Comparison of ENCODE assay signal across 12 mouse cellular contexts in genomic region chr19:6299003-6299402, GRCm38 (mm10). TPM values are rescaled to one million over a fixed set of nuclear protein-coding genes. Genes with fewer than 3 reads are reported as not detected.
DNase-seq lines count a peak whose midpoint lies in the region; ATAC-seq and TF ChIP-seq lines count a peak whose summit lies in the region.
"Had no signal": no experiment of that assay in that cellular context is flagged by ENCODE, and none has a peak within 500 bp of the region (broad histone marks: within the 10 kb centered on the region; RNA-seq: fewer than 3 reads in every experiment).

No protein-coding gene starts in this region.

- 0 out of 2 replicates have a peak overlapping the region, but pooled peaks have one; percentile 44 for H3K27ac ChIP-seq in intestine, embryonic 15.5 days
- H3K27ac ChIP-seq in intestine, embryonic 16.5 days (ENCODE audit: low read length): no peak overlapping the region
- peak overlapping the region; percentile 53 for H3K27ac ChIP-seq in spleen, adult 2 months (ENCODE audit: insufficient read depth, low read length)
- H3K27ac ChIP-seq in liver, embryonic 12.5 days: peak overlapping the region; percentile 95
- no peak overlapping the region for H3K27ac ChIP-seq in hindbrain, embryonic 14.5 days
- no peak overlapping the region for H3K27ac ChIP-seq in embryonic facial prominence, embryonic 10.5 days (replicated peaks)

- no peak for DNase-seq in spleen, adult 2 months (ENCODE audit: low read depth in 1 of 2, low spot score in 2 of 2)
- no peak for DNase-seq in spleen, postnatal 36 days (ENCODE audit: low spot score in 2 of 2)
- DNase-seq in hindbrain, embryonic 14.5 days (ENCODE audit: low spot score): no peak
- DNase-seq in embryonic facial prominence, embryonic 10.5 days (ENCODE audit: low spot score): no peak
- DNase-seq: adrenal gland, postnatal 25 days; cerebellum, adult 18-20 months; gastrocnemius, postnatal 14 days; thymus, adult 18-20 months had no signal

- peaks cover 40% of the 10 kb centered on the region for H3K36me3 ChIP-seq in intestine, embryonic 15.5 days
- peaks cover 29% of the 10 kb centered on the region for H3K36me3 ChIP-seq in intestine, embryonic 16.5 days (ENCODE audit: control insufficient read depth, insufficient read depth, low read length)
- peaks cover 31% of the 10 kb centered on the region for H3K36me3 ChIP-seq in spleen, adult 2 months (ENCODE audit: control insufficient read depth, insufficient read depth, low read length)
- peaks cover 72% of the 10 kb centered on the region for H3K36me3 ChIP-seq in liver, embryonic 12.5 days
- peaks cover 61% of the 10 kb centered on the region for H3K36me3 ChIP-seq in hindbrain, embryonic 14.5 days (replicated peaks; ENCODE audit: control insufficient read depth, insufficient read depth)
- H3K36me3 ChIP-seq in embryonic facial prominence, embryonic 10.5 days (replicated peaks): peaks cover 76% of the 10 kb centered on the region

- ATAC-seq in intestine, embryonic 15.5 days: no peak
- no peak for ATAC-seq in intestine, embryonic 16.5 days
- ATAC-seq in liver, embryonic 12.5 days: no peak
- no peak for ATAC-seq in hindbrain, embryonic 14.5 days (ENCODE audit: low FRiP score)

- no peak overlapping the region for H3K4me2 ChIP-seq in intestine, embryonic 15.5 days (replicated peaks)
- no peak overlapping the region for H3K4me2 ChIP-seq in intestine, embryonic 16.5 days (ENCODE audit: low read depth, low read length)
- peak overlapping the region; percentile 61 for H3K4me2 ChIP-seq in liver, embryonic 12.5 days
- H3K4me2 ChIP-seq in hindbrain, embryonic 14.5 days (replicated peaks): no peak overlapping the region
- H3K4me2 ChIP-seq: hindbrain, embryonic 15.5 days had no signal

- 83% methylated on average over 4 of the region's 4 CpGs for WGBS in intestine, embryonic 15.5 days
- 76% methylated on average over 4 of the region's 4 CpGs for WGBS in intestine, embryonic 16.5 days
- 62% methylated on average over 4 of the region's 4 CpGs for WGBS in spleen, adult 2 months
- 65% methylated on average over 4 of the region's 4 CpGs for WGBS in liver, embryonic 12.5 days (ENCODE audit: insufficient replicate concordance)
- WGBS in hindbrain, embryonic 14.5 days: 79% methylated on average over 4 of the region's 4 CpGs
- 78% methylated on average over 4 of the region's 4 CpGs for WGBS in embryonic facial prominence, embryonic 10.5 days

- H3K9me3 ChIP-seq in intestine, embryonic 15.5 days: no peaks in the 10 kb centered on the region
- no peaks in the 10 kb centered on the region for H3K9me3 ChIP-seq in intestine, embryonic 16.5 days (ENCODE audit: control insufficient read depth, low read length)
- no peaks in the 10 kb centered on the region for H3K9me3 ChIP-seq in liver, embryonic 12.5 days (replicated peaks)
- no peaks in the 10 kb centered on the region for H3K9me3 ChIP-seq in hindbrain, embryonic 14.5 days (ENCODE audit: control insufficient read depth, low read length)
- H3K9me3 ChIP-seq in embryonic facial prominence, embryonic 10.5 days: no peaks in the 10 kb centered on the region
- H3K9me3 ChIP-seq: hindbrain, embryonic 15.5 days had no signal

- no peaks in the 10 kb centered on the region for H3K27me3 ChIP-seq in intestine, embryonic 15.5 days (replicated peaks)
- H3K27me3 ChIP-seq in intestine, embryonic 16.5 days (replicated peaks; ENCODE audit: control insufficient read depth, insufficient read depth, low read length): no peaks in the 10 kb centered on the region
- H3K27me3 ChIP-seq in spleen, adult 2 months (ENCODE audit: control insufficient read depth, insufficient read depth, low read length): no peaks in the 10 kb centered on the region
- no peaks in the 10 kb centered on the region for H3K27me3 ChIP-seq in liver, embryonic 12.5 days (replicated peaks)
- H3K27me3 ChIP-seq in hindbrain, embryonic 14.5 days (ENCODE audit: control insufficient read depth, insufficient read depth, low read length): no peaks in the 10 kb centered on the region
- H3K27me3 ChIP-seq in embryonic facial prominence, embryonic 10.5 days (replicated peaks; ENCODE audit: low read depth, poor library complexity, severe bottlenecking): no peaks in the 10 kb centered on the region
- H3K27me3 ChIP-seq: hindbrain, embryonic 15.5 days had no signal

- no peak overlapping the region for H3K4me3 ChIP-seq in intestine, embryonic 15.5 days (replicated peaks)
- no peak overlapping the region for H3K4me3 ChIP-seq in intestine, embryonic 16.5 days (ENCODE audit: low read length)
- no peak overlapping the region for H3K4me3 ChIP-seq in spleen, adult 2 months (ENCODE audit: extremely low read depth, insufficient read depth, insufficient read length)
- H3K4me3 ChIP-seq in liver, embryonic 12.5 days: 0 out of 2 replicates have a peak overlapping the region, but pooled peaks have one; percentile 2
- H3K4me3 ChIP-seq in hindbrain, embryonic 14.5 days (replicated peaks; ENCODE audit: low read length): no peak overlapping the region
- H3K4me3 ChIP-seq in embryonic facial prominence, embryonic 10.5 days: no peak overlapping the region
- H3K4me3 ChIP-seq: hindbrain, embryonic 15.5 days had no signal

- no peak for TF ChIP-seq POLR2A in spleen, adult 2 months (IDR thresholded peaks at IDR 0.05; ENCODE audit: low read depth, low read length)

- no peaks in the 10 kb centered on the region for H3K4me1 ChIP-seq in intestine, embryonic 15.5 days (replicated peaks)
- peaks cover 3% of the 10 kb centered on the region; the same call in 1 of the 2 replicates for H3K4me1 ChIP-seq in intestine, embryonic 16.5 days (ENCODE audit: control insufficient read depth, insufficient read depth, low read length)
- H3K4me1 ChIP-seq in spleen, adult 2 months (ENCODE audit: control insufficient read depth, insufficient read depth, insufficient read length): peaks cover 26% of the 10 kb centered on the region; the same call in 1 of the 2 replicates
- H3K4me1 ChIP-seq in liver, embryonic 12.5 days: peaks cover 94% of the 10 kb centered on the region
- no peaks in the 10 kb centered on the region for H3K4me1 ChIP-seq in hindbrain, embryonic 14.5 days (replicated peaks; ENCODE audit: control insufficient read depth, insufficient read depth, low read length)
- peaks cover 5% of the 10 kb centered on the region; the same call in 1 of the 2 replicates for H3K4me1 ChIP-seq in embryonic facial prominence, embryonic 10.5 days

- no peak overlapping the region for H3K9ac ChIP-seq in intestine, embryonic 15.5 days
- no peak overlapping the region for H3K9ac ChIP-seq in intestine, embryonic 16.5 days (ENCODE audit: low read depth, low read length)
- peak overlapping the region; percentile 68 for H3K9ac ChIP-seq in liver, embryonic 12.5 days
- H3K9ac ChIP-seq in hindbrain, embryonic 14.5 days: no peak overlapping the region
- H3K9ac ChIP-seq: hindbrain, embryonic 15.5 days had no signal

- TF ChIP-seq CTCF in spleen, adult 2 months (IDR thresholded peaks at IDR 0.05; ENCODE audit: extremely low read depth, insufficient read depth, insufficient read length, insufficient replicate concordance): no peak

RNA-seq across cellular contexts. Expression of gene Cdc42bpg, which starts 7.3 kb away (rescaled TPM):
- polyA plus RNA-seq in intestine, embryonic 15.5 days (2015; fragmentation: Nextera tagmentation; extraction: Ambion mirVana): 1.0 and 1.4 TPM in 2 replicates
- polyA plus RNA-seq in intestine, embryonic 16.5 days (2015; fragmentation: Nextera tagmentation; extraction: Ambion mirVana): 1.2 and 1.5 TPM in 2 replicates
- 7.7 and 8.9 TPM in 2 replicates for polyA plus RNA-seq in spleen, adult 2 months (2012; rRNA removed)
- polyA plus RNA-seq in liver, embryonic 12.5 days (2016; fragmentation: Nextera tagmentation; extraction: Ambion mirVana): 0.20 TPM in 2 replicates
- 0.56 and 0.63 TPM in 2 replicates for polyA plus RNA-seq in hindbrain, embryonic 14.5 days (2014; fragmentation: Nextera tagmentation; extraction: Ambion mirVana)
- 0.12 and 0.39 TPM in 2 replicates for polyA plus RNA-seq in embryonic facial prominence, embryonic 10.5 days (2016; fragmentation: Nextera tagmentation; extraction: Ambion mirVana)

RNA-seq across cellular contexts. Expression of gene Ehd1, which starts 22.5 kb away (rescaled TPM):
- 88.8 and 115 TPM in 2 replicates for polyA plus RNA-seq in intestine, embryonic 15.5 days (2015; fragmentation: Nextera tagmentation; extraction: Ambion mirVana)
- 135 and 158 TPM in 2 replicates for polyA plus RNA-seq in intestine, embryonic 16.5 days (2015; fragmentation: Nextera tagmentation; extraction: Ambion mirVana)
- 285 and 377 TPM in 2 replicates for polyA plus RNA-seq in spleen, adult 2 months (2012; rRNA removed)
- 85.4 and 91.9 TPM in 2 replicates for polyA plus RNA-seq in liver, embryonic 12.5 days (2016; fragmentation: Nextera tagmentation; extraction: Ambion mirVana)
- 80.0 and 84.9 TPM in 2 replicates for polyA plus RNA-seq in hindbrain, embryonic 14.5 days (2014; fragmentation: Nextera tagmentation; extraction: Ambion mirVana)
- 81.8 and 83.5 TPM in 2 replicates for polyA plus RNA-seq in embryonic facial prominence, embryonic 10.5 days (2016; fragmentation: Nextera tagmentation; extraction: Ambion mirVana)

RNA-seq across cellular contexts. Expression of gene Men1, which starts 35.8 kb away (rescaled TPM):
- 68.8 and 71.9 TPM in 2 replicates for polyA plus RNA-seq in intestine, embryonic 15.5 days (2015; fragmentation: Nextera tagmentation; extraction: Ambion mirVana)
- 61.3 and 61.4 TPM in 2 replicates for polyA plus RNA-seq in intestine, embryonic 16.5 days (2015; fragmentation: Nextera tagmentation; extraction: Ambion mirVana)
- 54.2 and 57.2 TPM in 2 replicates for polyA plus RNA-seq in spleen, adult 2 months (2012; rRNA removed)
- polyA plus RNA-seq in liver, embryonic 12.5 days (2016; fragmentation: Nextera tagmentation; extraction: Ambion mirVana): 48.6 and 49.4 TPM in 2 replicates
- 46.7 and 51.5 TPM in 2 replicates for polyA plus RNA-seq in hindbrain, embryonic 14.5 days (2014; fragmentation: Nextera tagmentation; extraction: Ambion mirVana)
- 122 and 130 TPM in 2 replicates for polyA plus RNA-seq in embryonic facial prominence, embryonic 10.5 days (2016; fragmentation: Nextera tagmentation; extraction: Ambion mirVana)

RNA-seq across cellular contexts. Expression of gene Map4k2, which starts 41.9 kb away (rescaled TPM):
- polyA plus RNA-seq in intestine, embryonic 15.5 days (2015; fragmentation: Nextera tagmentation; extraction: Ambion mirVana): 8.8 and 11.0 TPM in 2 replicates
- 7.9 and 10.0 TPM in 2 replicates for polyA plus RNA-seq in intestine, embryonic 16.5 days (2015; fragmentation: Nextera tagmentation; extraction: Ambion mirVana)
- polyA plus RNA-seq in spleen, adult 2 months (2012; rRNA removed): 487 and 792 TPM in 2 replicates
- 9.2 and 9.3 TPM in 2 replicates for polyA plus RNA-seq in liver, embryonic 12.5 days (2016; fragmentation: Nextera tagmentation; extraction: Ambion mirVana)
- polyA plus RNA-seq in hindbrain, embryonic 14.5 days (2014; fragmentation: Nextera tagmentation; extraction: Ambion mirVana): 12.4 and 15.4 TPM in 2 replicates
- polyA plus RNA-seq in embryonic facial prominence, embryonic 10.5 days (2016; fragmentation: Nextera tagmentation; extraction: Ambion mirVana): 11.0 and 14.0 TPM in 2 replicates

RNA-seq across cellular contexts. Expression of gene Atg2a, which starts 57.5 kb away (rescaled TPM):
- 6.9 and 8.7 TPM in 2 replicates for polyA plus RNA-seq in intestine, embryonic 15.5 days (2015; fragmentation: Nextera tagmentation; extraction: Ambion mirVana)
- 7.4 and 8.4 TPM in 2 replicates for polyA plus RNA-seq in intestine, embryonic 16.5 days (2015; fragmentation: Nextera tagmentation; extraction: Ambion mirVana)
- polyA plus RNA-seq in spleen, adult 2 months (2012; rRNA removed): 47.4 and 57.5 TPM in 2 replicates
- polyA plus RNA-seq in liver, embryonic 12.5 days (2016; fragmentation: Nextera tagmentation; extraction: Ambion mirVana): 7.1 and 8.2 TPM in 2 replicates
- polyA plus RNA-seq in hindbrain, embryonic 14.5 days (2014; fragmentation: Nextera tagmentation; extraction: Ambion mirVana): 14.5 and 14.8 TPM in 2 replicates
- 12.5 and 13.6 TPM in 2 replicates for polyA plus RNA-seq in embryonic facial prominence, embryonic 10.5 days (2016; fragmentation: Nextera tagmentation; extraction: Ambion mirVana)

Comparison
In these comparisons a context has a peak if more than half of its experiments do, and no peak if none do; other contexts are left out.
1. H3K27ac ChIP-seq: peak in intestine, embryonic 15.5 days (single experiment), spleen, adult 2 months (single experiment) and liver, embryonic 12.5 days (single experiment); none in intestine, embryonic 16.5 days (single experiment), hindbrain, embryonic 14.5 days (single experiment) and embryonic facial prominence, embryonic 10.5 days (single experiment).